8 mouse cellular contexts compared by ENCODE assay signal in genomic region chr7:141455610-141456314, GRCm38 (mm10). TPM values are rescaled to one million over a fixed set of nuclear protein-coding genes. Genes with fewer than 3 reads are reported as not detected.
A peak's percentile ranks its signal among the peaks of the same experiment; 100 is the strongest.
DNase-seq lines count a peak whose midpoint lies in the region; ATAC-seq lines count a peak whose summit lies in the region.

No protein-coding gene starts in this region.

- no peaks in the 10 kb centered on the region for H3K9me3 ChIP-seq in intestine, embryonic 16.5 days (ENCODE audit: control insufficient read depth, low read length)
- no peaks in the 10 kb centered on the region for H3K9me3 ChIP-seq in neural tube, embryonic 12.5 days

- DNase-seq in 3T3-L1 (ENCODE audit: low read depth, low spot score) (peak; percentile 79), MN1 (ENCODE audit: low spot score) (peak; percentile 82)
- peak; percentile 60 to 63 for DNase-seq in cerebellum, postnatal 36 days
- DNase-seq in heart, adult 11 months: peak; percentile 99
- DNase-seq in lung, adult 18-20 months: peak; percentile 90 to 94
- peak; percentile 72 for DNase-seq in yolk sac, embryonic 10.5 days (ENCODE audit: low spot score)

- 0 out of 2 replicates have a peak, but pooled peaks cover 2% of the 10 kb centered on the region for H3K27me3 ChIP-seq in intestine, embryonic 16.5 days (replicated peaks; ENCODE audit: control insufficient read depth, insufficient read depth, low read length)
- peaks cover 16% of the 10 kb centered on the region for H3K27me3 ChIP-seq in neural tube, embryonic 12.5 days (replicated peaks)

- H3K36me3 ChIP-seq in intestine, embryonic 16.5 days (ENCODE audit: control insufficient read depth, insufficient read depth, low read length): peaks cover 11% of the 10 kb centered on the region
- peaks cover 28% of the 10 kb centered on the region for H3K36me3 ChIP-seq in neural tube, embryonic 12.5 days

- peak overlapping the region; percentile 82 for H3K4me2 ChIP-seq in intestine, embryonic 16.5 days (ENCODE audit: low read depth, low read length)
- H3K4me2 ChIP-seq in neural tube, embryonic 12.5 days (replicated peaks): peak overlapping the region; percentile 97

- peak overlapping the region; percentile 73 for H3K4me3 ChIP-seq in intestine, embryonic 16.5 days (ENCODE audit: low read length)
- H3K4me3 ChIP-seq in neural tube, embryonic 12.5 days: peak overlapping the region; percentile 60

- H3K27ac ChIP-seq in intestine, embryonic 16.5 days (ENCODE audit: low read length): peak overlapping the region; percentile 88
- H3K27ac ChIP-seq in neural tube, embryonic 12.5 days: no peak overlapping the region

- peak; percentile 43 for ATAC-seq in intestine, embryonic 16.5 days
- ATAC-seq in neural tube, embryonic 12.5 days (ENCODE audit: low FRiP score, low read depth): peak; percentile 54

- peak overlapping the region; percentile 80 for H3K9ac ChIP-seq in intestine, embryonic 16.5 days (ENCODE audit: low read depth, low read length)
- H3K9ac ChIP-seq in neural tube, embryonic 12.5 days: peak overlapping the region; percentile 73

- H3K4me1 ChIP-seq in intestine, embryonic 16.5 days (ENCODE audit: control insufficient read depth, insufficient read depth, low read length): peaks cover 20% of the 10 kb centered on the region
- H3K4me1 ChIP-seq in neural tube, embryonic 12.5 days: peaks cover 17% of the 10 kb centered on the region

- WGBS in intestine, embryonic 16.5 days: 3% methylated on average over 23 of the region's 23 CpGs
- WGBS in neural tube, embryonic 12.5 days: 2% methylated on average over 23 of the region's 23 CpGs

RNA-seq across cellular contexts. Expression of gene Pnpla2, which starts 0.8 kb away (rescaled TPM):
- 45.5 and 45.7 TPM in 2 replicates for polyA plus RNA-seq in intestine, embryonic 16.5 days (2015; fragmentation: Nextera tagmentation; extraction: Ambion mirVana)
- polyA plus RNA-seq in neural tube, embryonic 12.5 days (2016; fragmentation: Nextera tagmentation; extraction: Ambion mirVana): 15.8 and 16.5 TPM in 2 replicates

RNA-seq across cellular contexts. Expression of gene Cracr2b, which starts 5.1 kb away (rescaled TPM):
- polyA plus RNA-seq in intestine, embryonic 16.5 days (2015; fragmentation: Nextera tagmentation; extraction: Ambion mirVana): 19.3 and 21.0 TPM in 2 replicates
- polyA plus RNA-seq in neural tube, embryonic 12.5 days (2016; fragmentation: Nextera tagmentation; extraction: Ambion mirVana): 6.7 and 7.6 TPM in 2 replicates

RNA-seq across cellular contexts. Expression of gene Rplp2, which starts 8.6 kb away (rescaled TPM):
- polyA plus RNA-seq in intestine, embryonic 16.5 days (2015; fragmentation: Nextera tagmentation; extraction: Ambion mirVana): 1,164 and 1,258 TPM in 2 replicates
- 803 and 881 TPM in 2 replicates for polyA plus RNA-seq in neural tube, embryonic 12.5 days (2016; fragmentation: Nextera tagmentation; extraction: Ambion mirVana)

RNA-seq across cellular contexts. Expression of gene Cd151, which starts 11.4 kb away (rescaled TPM):
- polyA plus RNA-seq in intestine, embryonic 16.5 days (2015; fragmentation: Nextera tagmentation; extraction: Ambion mirVana): 30.6 and 30.8 TPM in 2 replicates
- 20.6 and 22.7 TPM in 2 replicates for polyA plus RNA-seq in neural tube, embryonic 12.5 days (2016; fragmentation: Nextera tagmentation; extraction: Ambion mirVana)

RNA-seq across cellular contexts. Expression of gene Pidd1, which starts 11.9 kb away (rescaled TPM):
- 7.3 and 8.0 TPM in 2 replicates for polyA plus RNA-seq in intestine, embryonic 16.5 days (2015; fragmentation: Nextera tagmentation; extraction: Ambion mirVana)
- polyA plus RNA-seq in neural tube, embryonic 12.5 days (2016; fragmentation: Nextera tagmentation; extraction: Ambion mirVana): 8.4 and 9.8 TPM in 2 replicates
